Mouse (Mus musculus): ENCODE results near the gene Snrnp35. TPM values are rescaled to one million over a fixed set of nuclear protein-coding genes. Genes with fewer than 3 reads are reported as not detected.
"Not testable (repeated sequence)": the region's sequence is repeated elsewhere in the genome, so short reads cannot be mapped to it uniquely, and the experiment has no call there.

Snrnp35 gene
- total RNA-seq, 2 experiments from 2014 or later, result 26.7 to 32.0 TPM

- no peak for DNase-seq (ENCODE audit: low spot score in 2 of 2)
These were observed 16.1 kb downstream of the Snrnp35 start for GRCm38 (mm10) chr5:124499001-124499400.

- DNase-seq (ENCODE audit: low spot score in 2 of 2), result not testable (repeated sequence)
These were observed 17.1 kb downstream of the Snrnp35 start for GRCm38 (mm10) chr5:124500037-124500436.

GRCm38 (mm10) chr5:124500573-124500972 is 17.6 kb downstream of the Snrnp35 start:
- no peak for DNase-seq (ENCODE audit: low spot score in 2 of 2)

- DNase-seq (ENCODE audit: low spot score in 2 of 2), result no peak
These were observed 18.6 kb downstream of the Snrnp35 start for GRCm38 (mm10) chr5:124501541-124501940.

- no peak for DNase-seq (ENCODE audit: low spot score in 2 of 2)
These were observed 20.8 kb downstream of the Snrnp35 start for GRCm38 (mm10) chr5:124503742-124504141.

GRCm38 (mm10) chr5:124505235-124505634 is 22.3 kb downstream of the Snrnp35 start:
- DNase-seq (ENCODE audit: low spot score in 2 of 2), result no peak

GRCm38 (mm10) chr5:124506731-124507359 is 23.9 kb downstream of the Snrnp35 start:
- DNase-seq (ENCODE audit: low spot score in 2 of 2), result no peak

- no peak for DNase-seq (ENCODE audit: low spot score in 2 of 2)
These were observed 26.3 kb downstream of the Snrnp35 start for GRCm38 (mm10) chr5:124509200-124509599.

GRCm38 (mm10) chr5:124509742-124510237 is 26.9 kb downstream of the Snrnp35 start:
- DNase-seq (ENCODE audit: low spot score in 2 of 2), result peak; percentile 41 to 63

- no peak for DNase-seq (ENCODE audit: low spot score in 2 of 2)
These were observed 27.7 kb downstream of the Snrnp35 start for GRCm38 (mm10) chr5:124510536-124511050.

GRCm38 (mm10) chr5:124515789-124516188 is 32.9 kb downstream of the Snrnp35 start:
- no peak for DNase-seq (ENCODE audit: low spot score in 2 of 2)

- DNase-seq (ENCODE audit: low spot score in 2 of 2), result no peak
These were observed 35.7 kb downstream of the Snrnp35 start for GRCm38 (mm10) chr5:124518648-124519047.

- no peak for DNase-seq (ENCODE audit: low spot score in 2 of 2)
These were observed 38.7 kb downstream of the Snrnp35 start for GRCm38 (mm10) chr5:124521588-124521987.

- DNase-seq (ENCODE audit: low spot score in 2 of 2), result no peak
These were observed 40.1 kb downstream of the Snrnp35 start for GRCm38 (mm10) chr5:124523032-124523431.

GRCm38 (mm10) chr5:124524943-124525342 is 42.0 kb downstream of the Snrnp35 start:
- DNase-seq (ENCODE audit: low spot score in 2 of 2), result no peak

GRCm38 (mm10) chr5:124528351-124528750 is 45.4 kb downstream of the Snrnp35 start:
- DNase-seq (ENCODE audit: low spot score in 2 of 2), result no peak

- peak in 1 of 2 experiments; percentile 38 for DNase-seq (ENCODE audit: low spot score in 2 of 2)
These were observed 45.9 kb downstream of the Snrnp35 start for GRCm38 (mm10) chr5:124528791-124529190.

GRCm38 (mm10) chr5:124529191-124529651 is 46.3 kb downstream of the Snrnp35 start:
- DNase-seq (ENCODE audit: low spot score in 2 of 2), result no peak

GRCm38 (mm10) chr5:124529697-124530096 is 46.8 kb downstream of the Snrnp35 start:
- DNase-seq (ENCODE audit: low spot score in 2 of 2), result no peak

- peak; percentile 76 to 86 for DNase-seq (ENCODE audit: low spot score in 2 of 2)
These were observed 48.0 kb downstream of the Snrnp35 start, which contains the start of gene Rilpl1 for GRCm38 (mm10) chr5:124530655-124531582. Rilpl1 (minus strand) TSS chr5:124531391.

GRCm38 (mm10) chr5:124531583-124531930 is 48.6 kb downstream of the Snrnp35 start:
- DNase-seq (ENCODE audit: low spot score in 2 of 2), result no peak

- DNase-seq (ENCODE audit: low spot score in 2 of 2), result no peak
These were observed 49.5 kb downstream of the Snrnp35 start for GRCm38 (mm10) chr5:124532451-124532850.
